Mouse (Mus musculus) CD8-positive naive resting alpha-beta T cell, adult 2 months (primary cell): ENCODE measurements around the gene Sun1.
A peak's percentile ranks its signal among the peaks of the same experiment; 100 is the strongest.

Experiments
- DNase-seq, 2 experiments: peaks; one replicate each; pipeline ENCODE4 v3.0.0; 2022; ENCODE audit warnings: low read depth in 2 of 2, low spot score in 2 of 2

Sun1 gene

DNA sequence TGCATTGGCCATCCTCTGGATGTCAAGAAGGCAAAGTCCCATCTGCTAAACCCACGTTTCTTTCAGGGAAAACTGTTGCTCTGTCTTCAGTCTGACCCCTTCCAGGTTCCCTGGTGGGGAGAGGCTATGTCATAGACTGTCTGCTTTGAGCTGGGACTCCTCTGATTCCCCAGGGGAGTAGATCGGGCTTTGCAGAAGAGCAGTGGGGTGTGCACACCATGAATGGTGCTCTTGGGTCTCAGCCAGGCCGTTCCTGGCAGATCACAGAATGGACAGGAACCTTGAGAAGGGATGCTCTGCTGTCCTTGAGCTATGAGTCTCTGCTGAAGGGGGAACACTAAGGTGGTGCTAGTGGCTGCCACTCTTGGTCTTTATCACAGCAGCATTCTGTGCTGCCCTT lies 48.4 kb downstream of the Sun1 start:
- DNase-seq, result no peak

DNA sequence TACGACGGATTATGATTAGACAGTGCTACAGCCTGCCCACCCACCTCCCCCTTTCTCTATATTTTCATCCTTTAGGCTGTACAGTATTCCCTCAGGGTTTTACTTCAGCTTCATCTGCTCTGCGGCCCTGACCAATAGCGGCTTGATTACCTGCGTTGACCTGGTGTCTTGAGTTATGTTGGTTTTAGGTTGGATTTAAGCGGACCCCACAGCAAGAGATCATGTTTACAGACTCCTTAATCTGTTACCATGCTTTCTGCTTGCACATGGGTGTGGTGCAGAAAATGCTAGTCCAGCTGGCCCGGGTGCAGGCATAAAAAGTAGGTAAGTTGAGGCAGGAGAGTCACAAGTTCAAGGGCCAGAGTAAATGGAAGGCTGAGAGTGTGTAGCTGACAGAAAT lies 50.8 kb downstream of the Sun1 start:
- no peak for DNase-seq

DNA sequence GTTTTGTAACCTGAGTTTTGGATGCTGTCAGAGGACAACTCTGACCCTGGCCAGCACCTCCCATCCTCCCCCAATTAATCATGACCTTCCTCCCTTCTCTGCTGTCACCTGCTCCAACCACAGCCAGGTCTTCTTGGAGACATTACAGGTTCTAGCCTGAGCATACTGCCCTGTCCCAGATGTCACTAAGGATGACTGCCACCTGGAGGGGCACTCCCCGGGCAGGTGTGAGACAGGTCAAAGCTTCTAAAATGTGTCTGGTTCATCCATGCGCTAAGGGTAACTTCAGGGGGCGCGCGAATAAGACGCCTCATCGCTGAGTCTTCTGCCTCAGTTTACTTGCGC lies 51.3 kb downstream of the Sun1 start:
- DNase-seq, result no peak

DNA sequence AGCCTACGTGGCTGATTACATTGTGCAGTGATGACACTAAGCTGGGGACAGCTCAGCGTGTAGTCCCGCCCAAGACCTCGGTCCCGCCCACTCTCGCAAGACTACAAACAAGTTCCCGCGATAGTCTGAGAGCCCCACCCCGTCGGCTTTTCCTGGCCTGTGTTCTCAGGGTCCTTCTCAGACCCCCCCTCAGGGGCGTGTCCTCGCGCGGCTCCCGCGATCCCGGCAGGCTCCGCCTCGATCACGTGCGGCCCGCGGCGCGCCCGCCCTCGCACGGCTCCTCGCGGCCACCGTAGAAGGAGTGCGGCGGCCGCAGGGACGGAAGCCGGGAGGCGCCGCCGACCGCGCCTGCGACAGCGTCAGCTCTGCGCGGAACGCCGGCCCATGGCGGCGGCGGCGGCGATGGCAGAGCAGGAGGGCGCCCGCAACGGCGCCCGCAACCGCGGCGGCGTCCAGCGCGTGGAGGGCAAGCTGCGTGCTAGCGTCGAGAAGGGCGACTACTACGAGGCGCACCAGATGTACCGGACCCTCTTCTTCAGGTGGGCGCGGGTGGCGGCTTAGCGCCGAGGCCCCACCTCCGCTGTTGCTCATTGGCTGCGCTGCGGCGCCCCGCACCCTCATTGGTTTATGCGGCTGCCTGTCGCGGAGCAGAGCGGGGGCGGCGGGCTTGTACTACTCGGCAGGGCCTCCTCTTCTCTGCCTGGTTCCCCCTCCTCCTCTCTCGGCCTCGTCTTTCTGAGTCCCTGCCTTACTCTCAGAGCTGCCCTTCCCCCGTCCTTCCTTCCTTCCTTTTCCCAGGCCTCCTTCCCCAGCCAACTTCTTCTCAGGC lies 51.9 kb downstream of the Sun1 start, which contains the start of gene Get4:
Get4 (plus strand) TSS at position 244 of the 829 bp plus-strand sequence.
- DNase-seq, result peak; percentile 99

DNA sequence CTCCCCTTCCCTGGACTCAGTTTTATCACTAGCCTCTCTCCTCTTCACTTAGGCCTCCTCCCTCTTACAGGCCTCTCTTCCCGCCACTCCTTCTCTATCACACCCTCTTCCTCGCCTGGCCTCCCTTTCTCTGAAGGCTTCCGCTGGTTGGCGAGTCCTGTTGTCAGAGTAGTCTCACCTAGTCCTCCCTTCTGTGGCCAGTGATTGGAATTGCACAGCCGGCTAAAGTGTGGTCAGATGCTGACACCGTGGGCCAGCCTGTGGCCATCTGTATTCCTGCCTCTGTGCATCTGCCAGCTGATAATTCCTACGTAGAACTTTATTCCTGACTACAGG lies 52.4 kb downstream of the Sun1 start:
- no peak for DNase-seq

DNA sequence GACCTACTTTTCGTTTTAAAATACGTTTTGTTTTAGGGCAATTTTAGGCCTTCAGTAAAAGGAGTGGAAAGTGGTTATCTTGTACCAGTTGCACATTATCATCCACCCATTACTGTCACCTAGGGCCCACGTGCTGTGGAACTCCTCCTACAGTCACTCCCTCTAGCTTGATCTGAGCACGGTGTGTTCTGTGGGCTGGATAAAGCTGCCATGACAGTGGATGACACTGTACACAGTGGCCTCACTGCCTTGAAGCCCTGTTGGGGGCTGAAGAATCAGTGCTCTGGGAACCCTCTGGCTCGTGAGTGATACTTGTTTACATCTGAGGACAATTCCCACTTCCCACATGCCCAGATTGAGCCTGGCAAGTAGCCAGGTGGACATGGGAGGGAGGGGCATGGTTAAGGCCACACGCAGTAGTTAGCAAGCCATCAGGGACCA lies 52.9 kb downstream of the Sun1 start:
- DNase-seq, result peak; percentile 16 to 32

DNA sequence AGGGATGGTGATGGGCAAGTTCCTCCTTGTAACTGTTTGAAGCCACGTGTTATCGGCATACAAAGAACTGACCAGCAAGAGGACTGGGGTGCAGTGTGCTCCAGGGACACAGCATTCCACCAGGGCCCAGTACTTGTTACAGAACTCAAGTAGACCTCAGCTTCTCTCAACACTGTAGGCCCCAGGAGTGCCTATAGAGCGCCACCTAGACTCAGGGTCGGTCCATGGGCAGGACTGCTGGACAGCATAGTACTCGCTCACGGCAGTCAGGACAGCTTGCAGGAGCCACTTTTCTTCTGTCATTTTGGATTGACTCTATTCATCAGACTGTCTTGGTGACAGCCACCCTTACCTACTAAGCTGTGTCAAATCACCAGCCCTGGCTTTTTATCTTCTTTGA lies 54.5 kb downstream of the Sun1 start:
- no peak for DNase-seq

DNA sequence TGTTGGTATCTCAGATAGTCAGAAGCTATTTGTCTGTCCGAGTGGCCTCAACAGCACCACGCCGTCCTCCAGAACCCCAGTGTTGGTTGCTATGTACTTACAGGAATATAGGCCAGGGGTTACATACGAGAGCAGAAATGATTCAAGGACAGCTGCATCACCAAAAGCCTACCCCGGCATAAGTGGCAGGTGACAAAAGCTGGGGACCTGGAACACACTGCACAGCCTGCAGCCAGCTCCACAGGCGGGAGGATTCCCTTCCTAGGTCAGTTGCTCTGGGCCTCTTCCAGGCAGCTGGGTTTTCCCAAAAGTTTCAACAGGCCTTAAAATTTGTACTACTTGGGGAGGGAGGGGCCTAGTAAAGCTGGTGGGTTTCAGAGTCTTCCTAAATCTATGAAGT lies 55.3 kb downstream of the Sun1 start:
- DNase-seq, result no peak

DNA sequence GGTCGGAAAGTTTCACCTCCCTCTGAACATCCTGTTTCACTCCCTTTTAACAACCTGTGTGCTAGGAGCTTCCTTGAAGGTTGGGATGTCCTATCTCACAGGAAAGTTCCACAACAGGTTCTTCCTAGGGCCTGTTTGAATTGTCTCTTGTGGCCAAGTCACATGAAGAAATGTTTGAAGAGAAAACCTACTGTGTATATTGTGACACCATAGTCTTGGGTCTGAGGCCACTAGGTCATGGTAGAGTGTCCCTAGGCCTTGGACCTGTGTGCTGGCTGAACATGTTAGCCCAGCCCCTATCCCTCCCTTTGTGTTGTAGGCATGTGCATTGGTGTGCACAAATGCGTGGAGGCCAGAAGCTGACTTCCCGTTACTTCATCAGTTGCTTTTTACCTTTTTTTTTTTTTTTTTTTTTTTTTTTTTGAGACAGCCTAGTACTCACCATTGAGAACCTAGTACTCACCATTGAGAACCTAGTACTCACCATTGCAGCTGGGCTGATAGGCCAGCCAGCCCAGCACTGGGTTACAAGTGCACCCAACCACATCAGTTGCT lies 55.9 kb downstream of the Sun1 start:
- DNase-seq, result no peak

DNA sequence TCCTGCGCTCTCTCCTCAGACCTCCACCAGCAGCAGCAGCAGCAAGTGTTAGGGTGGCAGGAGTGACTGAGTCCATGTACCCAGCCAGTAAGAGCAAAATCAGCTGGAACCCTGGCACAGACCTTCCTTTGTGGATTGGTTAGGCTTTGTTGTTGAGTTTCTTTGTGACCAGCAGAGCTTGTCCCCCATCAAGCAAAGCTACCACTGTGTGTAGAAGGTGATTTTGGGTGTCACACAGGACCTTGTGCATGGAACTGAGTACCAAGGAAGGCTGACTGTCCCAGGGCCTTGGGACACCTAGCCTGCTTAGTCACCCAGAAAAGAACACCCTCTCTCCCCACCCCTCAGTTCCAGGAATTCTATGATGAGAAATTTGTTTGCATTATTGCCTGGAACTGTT lies 56.8 kb downstream of the Sun1 start:
- DNase-seq, result no peak

DNA sequence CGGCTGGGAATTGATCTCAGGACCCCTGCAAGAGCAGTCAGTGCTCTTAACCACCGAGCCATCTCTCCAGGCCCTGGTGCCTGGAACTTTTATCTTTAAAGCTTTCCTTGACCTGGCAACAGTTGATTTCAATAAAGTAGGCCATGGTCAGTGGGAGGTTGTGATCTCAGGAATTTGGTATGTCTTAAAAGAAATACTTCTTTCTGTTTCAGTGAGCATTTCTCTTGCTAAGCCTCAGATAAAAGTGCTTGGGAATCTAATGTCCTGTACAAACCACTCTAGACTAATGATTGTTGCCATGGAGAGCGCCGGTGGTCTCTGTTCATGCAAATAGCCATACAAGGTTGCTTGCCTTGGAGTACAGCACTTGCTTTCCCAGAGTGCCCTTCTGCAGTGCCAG lies 57.4 kb downstream of the Sun1 start:
- DNase-seq, result no peak

DNA sequence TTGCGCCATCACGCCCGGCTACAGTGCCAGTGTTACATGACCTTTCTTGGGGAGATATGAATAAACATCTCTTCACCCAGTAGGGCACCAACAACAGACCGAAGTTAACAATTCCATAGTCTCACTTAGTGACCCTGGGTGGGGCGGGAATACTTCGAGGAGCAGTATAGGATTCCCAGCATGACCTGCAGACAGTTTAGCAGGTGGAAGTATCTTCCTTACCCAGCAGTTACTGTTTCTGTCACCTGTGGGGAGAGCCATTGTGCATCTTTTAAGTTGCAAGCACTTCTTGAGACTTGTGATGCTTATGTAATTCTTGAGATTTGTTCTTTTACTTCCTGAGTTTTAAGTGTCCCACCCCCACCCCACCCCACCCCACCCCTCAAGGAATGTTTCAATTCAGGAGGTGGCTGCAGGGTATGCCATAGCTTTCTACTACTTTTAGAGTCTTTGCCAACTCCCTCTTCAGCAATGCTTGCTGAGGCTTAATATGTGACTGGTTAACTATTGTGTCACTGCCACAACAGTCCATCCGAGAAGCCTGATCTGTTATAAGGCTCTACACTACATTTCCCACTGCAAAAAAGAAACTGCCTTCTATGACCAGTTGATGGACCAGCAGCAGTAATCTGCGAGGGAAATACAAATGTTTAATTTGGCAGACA lies 58.1 kb downstream of the Sun1 start:
- DNase-seq, result no peak

DNA sequence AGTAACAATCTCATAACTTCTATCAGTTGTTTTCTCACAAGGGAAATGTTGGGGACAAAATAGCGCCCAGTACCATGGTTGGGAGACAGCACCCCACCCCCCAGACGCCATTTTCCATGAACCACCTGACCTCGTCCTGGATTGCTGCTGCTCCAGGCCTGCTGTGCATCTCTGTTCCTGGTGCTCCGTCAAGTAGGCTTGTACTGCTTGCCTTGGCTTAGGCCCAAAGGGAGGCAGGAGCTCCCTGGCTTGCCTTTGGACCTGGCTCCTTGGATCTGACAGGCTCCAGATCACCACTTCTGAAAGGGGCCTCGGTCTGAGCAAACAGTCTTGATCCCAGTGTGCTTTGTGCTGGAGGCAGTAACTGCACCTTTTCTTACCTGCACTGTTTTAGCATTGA lies 59.4 kb downstream of the Sun1 start:
- no peak for DNase-seq

DNA sequence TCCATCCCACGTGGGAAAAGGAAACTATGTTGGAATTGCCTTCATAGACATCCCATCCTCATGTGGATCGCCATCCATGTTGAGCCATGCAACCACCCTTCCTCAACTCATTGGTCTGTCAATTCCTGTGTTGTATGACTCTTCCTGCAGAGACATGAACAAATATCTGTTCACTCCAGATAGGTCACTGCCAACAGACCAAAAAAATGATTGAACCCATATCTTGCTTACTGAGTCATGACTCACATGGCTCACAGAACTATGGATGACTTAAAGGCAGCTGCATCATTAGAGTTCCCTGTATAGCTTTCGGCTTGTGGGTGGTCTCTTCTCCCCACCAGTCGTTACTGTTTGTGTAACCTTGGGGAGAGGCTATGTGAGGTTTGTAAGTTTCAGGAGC lies 61.0 kb downstream of the Sun1 start:
- no peak for DNase-seq

DNA sequence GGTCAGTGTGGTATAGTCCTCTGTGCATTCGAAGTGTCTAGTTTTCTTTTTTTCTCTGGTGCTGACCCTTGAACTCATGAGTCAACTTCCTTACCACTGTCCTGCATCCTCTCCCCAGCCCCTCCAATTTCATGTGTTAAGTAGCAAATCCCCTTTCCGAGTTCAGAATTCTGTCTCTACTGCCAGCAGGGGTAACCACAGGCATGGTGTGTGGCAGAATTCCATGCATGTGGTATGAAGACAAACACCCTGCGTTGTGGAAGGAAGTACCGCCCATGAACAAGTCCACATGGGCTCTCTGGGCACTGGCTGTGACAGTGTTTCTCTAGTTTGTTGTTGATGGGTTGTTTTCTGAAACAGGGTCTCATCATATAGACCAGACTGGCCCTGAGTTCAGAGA lies 67.2 kb downstream of the Sun1 start:
- DNase-seq, result no peak

DNA sequence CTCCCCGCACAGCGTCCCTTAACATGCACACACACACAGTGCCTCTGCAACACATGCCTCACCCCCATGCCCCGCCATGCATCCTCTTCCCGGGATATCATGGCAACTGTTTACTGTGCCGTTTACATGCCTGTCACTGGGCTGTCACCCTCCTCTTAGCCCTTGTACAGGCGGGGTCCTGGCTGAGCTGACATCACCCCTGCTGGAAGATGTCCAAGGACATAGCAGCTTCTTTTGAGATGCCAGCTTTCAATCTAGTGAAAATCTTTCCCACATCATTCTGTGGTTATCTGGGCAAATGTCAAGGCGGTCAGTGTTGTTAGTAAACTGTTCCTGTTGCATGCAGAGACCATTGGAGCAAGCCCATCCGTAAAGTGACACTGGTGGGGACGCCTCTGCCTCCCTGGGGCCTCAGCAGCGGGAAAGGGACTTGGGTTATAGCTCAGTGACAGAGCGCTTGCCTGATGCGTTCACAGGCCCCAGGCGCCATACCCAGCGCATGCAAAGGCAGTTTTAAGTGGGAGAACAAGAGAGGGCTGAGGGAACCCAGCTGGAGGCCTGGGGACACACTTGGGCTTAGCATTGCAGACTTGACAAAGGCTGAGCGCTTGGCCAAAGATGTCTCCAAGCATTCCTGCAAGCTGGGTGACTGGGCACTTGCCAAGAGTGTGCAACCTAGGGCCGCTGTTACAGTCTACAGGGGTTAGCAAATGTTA lies 70.5 kb downstream of the Sun1 start:
- DNase-seq, result no peak

DNA sequence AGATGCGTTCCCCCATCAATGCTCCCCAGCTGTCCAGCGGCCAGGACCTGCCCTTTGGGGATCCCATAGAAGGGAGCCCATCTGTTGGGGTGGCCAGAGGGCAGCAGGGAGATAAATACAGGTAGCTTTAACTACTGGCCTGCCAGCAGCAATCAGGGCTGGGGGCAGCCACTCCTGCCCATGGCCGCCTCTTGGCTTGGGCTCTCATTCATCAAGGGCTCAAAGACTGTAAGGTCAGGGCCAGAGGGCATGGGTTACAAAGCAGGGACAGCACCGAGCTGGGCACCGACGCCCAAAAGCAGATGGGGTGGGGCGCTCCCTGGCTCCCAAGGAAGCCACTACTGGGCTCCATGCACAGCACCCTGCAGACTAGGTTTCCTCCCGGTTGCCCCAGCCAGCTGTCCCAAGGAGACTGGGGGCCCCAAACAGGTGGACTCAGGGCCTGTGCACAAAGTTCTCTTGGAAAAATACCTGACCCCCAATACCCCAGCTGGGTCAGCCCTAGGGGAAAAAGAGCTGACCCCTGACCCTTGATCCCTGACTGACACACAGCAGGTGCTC lies 71.6 kb downstream of the Sun1 start:
- DNase-seq, result no peak

DNA sequence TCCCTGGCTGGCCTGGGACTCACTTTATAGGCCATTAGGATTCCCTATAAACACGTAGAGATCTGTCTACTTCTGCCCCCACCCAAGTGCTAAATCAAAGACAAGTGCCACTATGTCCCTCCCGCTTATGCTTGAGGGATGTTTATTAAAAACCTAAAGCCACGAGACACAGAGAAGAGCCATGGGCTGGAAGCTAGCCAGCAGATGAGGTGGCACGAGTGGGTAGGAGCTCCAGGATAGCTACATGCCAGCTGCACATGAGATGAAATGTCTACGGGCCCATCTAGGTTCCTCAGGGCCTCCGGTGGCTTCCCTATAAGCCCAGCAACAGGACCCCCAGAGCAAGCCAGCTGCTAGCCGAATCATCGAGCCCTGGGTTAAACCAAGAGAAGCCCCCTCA lies 76.8 kb downstream of the Sun1 start:
- no peak for DNase-seq

DNA sequence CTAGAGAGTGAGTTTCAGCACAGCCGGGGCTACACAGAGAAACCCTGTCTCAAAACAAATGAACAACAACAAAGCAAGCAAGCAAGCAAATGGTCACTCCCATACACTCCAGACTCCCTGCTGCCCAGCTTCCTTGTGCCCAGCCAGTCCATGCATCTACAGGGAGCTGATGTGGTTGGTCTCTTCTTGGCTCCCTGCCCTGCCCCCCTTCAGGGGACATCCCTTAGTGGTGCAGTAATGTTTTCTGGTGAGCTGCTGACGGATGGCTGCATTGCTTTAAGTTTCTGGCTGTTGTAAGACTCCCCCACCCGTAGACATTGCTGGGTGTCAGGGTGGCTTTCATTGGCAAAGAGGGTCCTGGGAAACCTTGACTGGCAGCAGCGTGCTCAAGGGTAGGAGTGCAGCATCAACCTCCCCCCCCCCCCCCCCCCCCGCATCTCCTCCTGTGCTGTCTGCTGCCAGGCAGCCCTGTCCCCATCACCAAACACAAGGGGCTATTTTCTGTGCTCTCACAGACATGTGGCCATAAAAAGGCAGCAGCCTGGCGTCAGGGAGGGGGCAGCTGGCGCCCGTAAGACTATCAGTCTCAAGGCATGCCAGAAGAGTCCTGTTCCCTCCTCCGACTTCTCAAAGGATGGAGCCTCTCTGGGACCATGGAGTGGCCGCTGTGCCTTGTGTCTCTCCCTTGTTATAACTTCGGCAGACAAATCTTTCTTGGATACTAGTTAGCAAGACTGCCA lies 81.1 kb downstream of the Sun1 start:
- no peak for DNase-seq

DNA sequence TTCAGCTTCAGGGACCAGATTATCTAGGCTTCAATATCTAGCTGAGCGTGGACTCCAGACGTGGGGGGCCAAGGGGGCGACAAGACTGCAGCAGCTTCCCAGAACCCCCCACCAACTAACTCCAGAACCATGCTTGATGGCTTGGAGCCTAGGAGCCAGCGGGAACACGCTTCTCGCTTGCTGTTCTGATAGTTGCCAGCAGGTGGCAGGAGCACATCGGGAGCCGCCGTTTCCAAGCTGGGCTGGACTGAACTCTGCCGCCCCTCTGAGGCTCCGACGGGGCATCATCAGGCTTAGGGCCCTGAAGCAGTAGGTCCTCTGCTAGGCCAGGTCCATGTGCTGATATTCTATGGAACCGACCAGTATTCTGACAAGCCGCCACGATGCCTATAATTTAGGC lies 81.8 kb downstream of the Sun1 start:
- peak; percentile 67 for DNase-seq
